Mouse (Mus musculus) adrenal gland, adult 8-10 months (tissue): ENCODE measurements around the gene Rpap1. TPM values are rescaled to one million over a fixed set of nuclear protein-coding genes. Genes with fewer than 3 reads are reported as not detected.
"Not testable (repeated sequence)": the region's sequence is repeated elsewhere in the genome, so short reads cannot be mapped to it uniquely, and the experiment has no call there.

Source experiments
- DNase-seq: peaks from one replicate; pipeline ENCODE4 v3.0.0; 2022
- total RNA-seq, 4 experiments: library from RNA; stranded (reverse); gene quantifications; 2 replicates each; pipeline ENCODE4 v1.2.4; 2022

The Rpap1 gene
- total RNA-seq, 4 experiments from 2014 or later: 18.2 to 30.2 (median 22.7) TPM

GRCm38 (mm10) chr2:119741581-119742411 lies 45.5 kb downstream of the Rpap1 start, which contains the start of gene Itpka:
Itpka (plus strand) TSS chr2:119742337.
- peak; percentile 35 for DNase-seq

GRCm38 (mm10) chr2:119740567-119740966 lies 46.8 kb downstream of the Rpap1 start:
- no peak for DNase-seq

GRCm38 (mm10) chr2:119737124-119737523 lies 50.2 kb downstream of the Rpap1 start:
- no peak for DNase-seq

- DNase-seq: no peak
These were observed 56.6 kb downstream of the Rpap1 start for GRCm38 (mm10) chr2:119730735-119731134.

GRCm38 (mm10) chr2:119727762-119728416 lies 59.4 kb downstream of the Rpap1 start:
- no peak for DNase-seq

DNA sequence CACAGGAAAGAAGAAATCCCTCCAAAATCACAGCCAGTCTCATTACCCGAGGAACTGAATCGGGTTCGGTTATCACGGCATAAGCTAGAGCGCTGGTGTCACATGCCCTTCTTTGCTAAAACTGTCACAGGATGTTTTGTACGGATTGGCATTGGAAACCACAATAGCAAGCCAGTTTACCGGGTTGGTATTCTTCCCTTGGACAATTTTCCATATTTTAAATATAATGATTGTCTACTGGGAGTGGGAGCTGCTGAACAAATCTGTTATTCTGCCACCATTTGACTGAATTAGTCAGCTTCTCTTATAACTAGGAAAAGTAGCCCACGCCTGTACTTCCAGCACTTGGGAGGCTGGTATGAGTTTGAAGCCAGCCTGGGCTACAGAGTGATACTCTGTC lies 66.3 kb downstream of the Rpap1 start:
- DNase-seq: no peak

GRCm38 (mm10) chr2:119715868-119716267 lies 71.5 kb downstream of the Rpap1 start:
- DNase-seq: not testable (repeated sequence)

Other genes starting within 250 kb of the Rpap1 start
- 1 to 10 TPM in 3 of 4 experiments, under 1 TPM in 1; 0.99 to 2.1 (median 1.1) TPM for gene Exd1, start 239.9 kb downstream of the Rpap1 start, total RNA-seq
- 100 to 1,000 TPM; 229 to 290 (median 261) TPM for gene Chp1, start 239.8 kb downstream of the Rpap1 start, total RNA-seq
- gene Nusap1, start 169.2 kb downstream of the Rpap1 start, total RNA-seq: 1 to 10 TPM in 3 of 4 experiments, under 1 TPM in 1; 0.64 to 1.8 (median 1.4) TPM
- gene Oip5, start 169.1 kb downstream of the Rpap1 start, total RNA-seq: 1 to 10 TPM in 3 of 4 experiments, under 1 TPM in 1; 0.65 to 1.8 (median 1.2) TPM
- 10 to 100 TPM; 37.8 to 47.3 (median 43.0) TPM for gene Ndufaf1, start 124.7 kb downstream of the Rpap1 start, total RNA-seq
- gene Rtf1, start 112.5 kb downstream of the Rpap1 start, total RNA-seq: 10 to 100 TPM; 27.3 to 33.0 (median 28.7) TPM
- gene Itpka, start 45.2 kb downstream of the Rpap1 start, total RNA-seq: 1 to 10 TPM; 1.5 to 2.0 (median 1.8) TPM
- gene Ltk, start 27.1 kb downstream of the Rpap1 start, total RNA-seq: 1 to 10 TPM in 3 of 4 experiments, under 1 TPM in 1; 0.78 to 2.3 (median 1.6) TPM
- gene Tyro3, start 10.2 kb upstream of the Rpap1 start, total RNA-seq: 1 to 10 TPM; 3.9 to 5.2 (median 4.4) TPM
- gene Mga, start 109.7 kb upstream of the Rpap1 start, total RNA-seq: 10 to 100 TPM; 34.3 to 65.1 (median 55.9) TPM
- gene Mapkbp1, start 185.2 kb upstream of the Rpap1 start, total RNA-seq: 10 to 100 TPM in 3 of 4 experiments, 1 to 10 TPM in 1; 9.1 to 22.4 (median 16.9) TPM
- 10 to 100 TPM in 2 of 4 experiments, 1 to 10 TPM in 2; 7.3 to 16.7 (median 10.8) TPM for gene Jmjd7, start 239.9 kb upstream of the Rpap1 start, total RNA-seq
- gene Gm28042, start 240.0 kb upstream of the Rpap1 start, total RNA-seq: 1 to 10 TPM in 2 of 4 experiments, under 1 TPM in 2; 0.78 to 1.6 (median 0.96) TPM
- 1 to 10 TPM; 1.4 to 4.6 (median 3.8) TPM for gene Pla2g4b, start 245.9 kb upstream of the Rpap1 start, total RNA-seq